Mouse (Mus musculus): ENCODE measurements around the gene Cpsf6. TPM values are rescaled to one million over a fixed set of nuclear protein-coding genes. Genes with fewer than 3 reads are reported as not detected.
A peak's percentile ranks its signal among the peaks of the same experiment; 100 is the strongest.

The Cpsf6 gene
- total RNA-seq, 1 experiment from 2014 or later, result 76.0 TPM

DNA sequence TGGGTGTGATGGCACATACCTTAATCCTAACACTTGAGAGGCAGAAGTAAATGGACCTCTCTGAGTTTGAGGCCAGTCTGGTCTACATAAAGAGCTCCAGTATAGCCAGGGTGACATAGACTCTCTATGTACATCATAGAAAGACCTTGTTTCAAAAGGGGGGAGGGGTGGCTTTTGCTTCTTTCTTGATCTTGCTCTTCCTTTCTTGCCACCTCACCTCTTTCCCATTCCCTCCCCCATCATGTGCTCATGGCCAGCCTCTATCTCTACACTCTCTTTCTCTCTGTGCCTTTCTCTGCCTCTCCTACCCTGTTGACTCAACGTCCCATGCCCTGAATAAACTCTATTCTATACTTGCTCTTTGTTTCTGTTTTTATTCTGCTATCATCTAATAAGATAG is 6.4 kb upstream of the Cpsf6 start:
- no peak for DNase-seq

DNA sequence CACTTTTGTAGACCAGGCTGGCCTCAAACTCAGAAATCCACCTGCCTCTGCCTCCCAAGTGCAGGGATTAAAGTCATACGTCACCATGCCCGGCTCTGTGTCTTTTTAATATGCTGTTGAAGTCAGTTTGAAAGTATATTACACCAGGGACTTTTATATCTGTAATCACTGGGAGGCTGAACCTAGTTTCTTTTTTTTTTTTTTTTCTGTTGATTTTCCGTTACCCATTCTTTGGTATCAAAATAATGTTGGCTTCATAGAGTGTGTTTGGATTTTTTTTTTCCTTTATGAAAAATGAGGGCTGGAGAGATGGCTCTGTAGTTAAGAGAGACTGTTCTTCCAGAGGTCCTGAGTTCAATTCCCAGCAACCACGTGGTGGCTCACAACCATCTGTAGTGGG is 5.6 kb upstream of the Cpsf6 start:
- no peak for DNase-seq

DNA sequence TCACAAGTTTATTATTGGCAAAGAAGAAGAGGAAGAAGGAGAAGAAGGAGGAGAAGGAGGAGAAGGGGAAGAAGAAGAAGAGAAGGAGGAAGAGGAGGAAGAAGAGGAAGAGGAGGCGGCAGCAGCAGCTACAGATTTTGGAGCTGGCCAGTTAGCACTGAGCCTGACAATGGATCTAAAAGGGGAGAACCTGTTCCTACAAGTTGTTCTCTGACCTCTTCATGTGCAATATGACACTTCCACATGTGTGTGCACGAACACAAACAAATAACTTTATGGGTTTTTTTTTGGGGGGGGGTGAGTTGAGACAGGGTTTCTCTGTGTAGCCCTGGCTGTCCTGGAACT is 5.2 kb upstream of the Cpsf6 start:
- no peak for DNase-seq

DNA sequence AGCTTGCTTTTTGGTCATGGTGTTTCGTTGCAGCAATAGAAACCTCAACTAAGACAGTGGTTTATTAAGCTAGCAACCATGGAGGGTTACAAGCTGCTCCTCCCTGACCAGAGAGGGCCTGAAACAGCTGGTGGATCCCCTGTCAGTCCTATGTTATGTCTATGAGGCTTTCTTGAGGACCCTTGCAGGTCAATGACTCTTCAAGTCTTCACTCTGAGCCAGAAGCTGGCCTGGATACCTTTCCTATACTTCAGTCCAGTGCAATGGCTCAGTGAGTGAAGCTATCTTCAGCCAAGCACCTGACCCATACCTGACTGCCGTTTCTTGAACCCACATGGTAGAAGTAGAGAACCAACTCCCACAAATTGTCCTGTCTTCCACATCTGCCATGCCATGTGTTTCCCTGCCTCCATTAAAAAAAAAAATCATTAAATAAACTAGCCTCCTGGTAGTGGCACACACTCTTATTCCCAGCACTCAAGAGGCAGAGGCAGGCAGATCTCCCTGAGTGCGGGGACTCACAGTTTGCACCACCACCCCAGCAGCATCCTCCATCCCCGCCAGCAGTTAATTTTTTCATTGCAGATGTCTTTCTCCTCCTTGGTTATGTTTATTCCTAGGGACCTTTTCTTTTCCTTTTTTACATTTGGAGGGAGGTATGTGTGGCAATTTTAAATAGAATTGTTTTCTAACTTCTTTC is 4.7 kb upstream of the Cpsf6 start:
- no peak for DNase-seq

DNA sequence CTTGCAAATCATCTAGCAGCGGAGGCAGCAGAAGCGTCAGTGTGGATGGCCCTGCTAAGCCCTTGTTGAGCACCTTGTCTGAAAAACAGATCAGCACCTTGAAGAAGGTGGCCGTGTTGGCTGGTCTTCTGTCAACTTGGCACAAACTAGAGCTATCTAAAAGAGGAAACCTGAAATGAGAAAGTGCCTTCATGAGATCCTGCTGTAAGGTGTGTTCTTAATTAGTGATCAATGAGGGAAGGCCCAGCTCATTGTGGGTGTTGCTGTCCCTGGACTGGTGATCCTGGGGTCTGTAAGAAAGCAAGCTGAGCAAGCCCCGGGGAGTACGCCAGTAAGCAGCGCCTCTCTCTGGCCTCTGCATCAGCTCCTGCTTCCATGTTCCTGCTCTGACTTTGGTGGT is 4.1 kb upstream of the Cpsf6 start:
- no peak for DNase-seq

DNA sequence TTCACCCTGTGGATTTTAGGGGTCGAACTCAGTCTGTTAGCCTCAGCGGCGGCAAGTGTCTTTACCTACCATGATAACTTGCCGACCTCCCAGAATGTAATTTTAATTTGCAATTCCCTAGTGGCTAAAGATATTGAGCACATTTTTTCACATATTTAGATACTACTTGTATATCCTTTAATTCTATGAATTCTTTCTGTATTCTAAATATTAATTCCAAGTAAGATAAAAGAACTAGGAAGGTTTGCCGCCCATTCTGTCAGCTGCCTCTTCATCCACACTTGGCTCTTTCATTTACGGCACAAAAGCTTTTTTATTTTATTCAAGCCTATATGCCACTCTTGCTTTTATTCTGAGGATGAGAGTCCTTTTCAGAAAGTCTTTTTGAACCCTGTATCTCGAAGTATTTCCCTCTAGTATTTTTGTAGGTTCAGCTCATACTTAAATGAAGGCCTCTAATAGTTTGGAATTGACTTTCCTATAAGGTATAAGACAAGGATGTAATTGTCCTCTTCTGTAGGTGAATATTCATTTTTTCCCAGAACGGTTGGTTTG is 3.3 kb upstream of the Cpsf6 start:
- no peak for DNase-seq

DNA sequence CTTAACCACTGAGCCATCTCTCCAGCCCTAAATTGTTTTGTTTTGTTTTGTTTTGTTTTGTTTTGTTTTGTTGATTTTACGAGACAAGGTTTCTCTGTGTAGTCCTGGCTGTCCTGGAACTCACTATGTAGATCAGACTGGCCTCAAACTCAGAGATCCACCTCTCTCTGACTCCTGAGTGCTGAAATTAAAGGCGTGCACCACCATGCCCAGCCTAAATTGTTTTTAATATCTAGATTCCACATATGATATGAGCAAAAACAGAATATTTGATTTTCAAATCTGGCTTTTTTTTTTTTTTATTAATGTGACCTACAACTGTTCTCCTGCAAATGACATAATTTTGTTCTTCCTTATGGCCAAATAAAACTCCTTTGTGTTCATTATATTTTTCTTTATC is 2.3 kb upstream of the Cpsf6 start:
- DNase-seq, result no peak

DNA sequence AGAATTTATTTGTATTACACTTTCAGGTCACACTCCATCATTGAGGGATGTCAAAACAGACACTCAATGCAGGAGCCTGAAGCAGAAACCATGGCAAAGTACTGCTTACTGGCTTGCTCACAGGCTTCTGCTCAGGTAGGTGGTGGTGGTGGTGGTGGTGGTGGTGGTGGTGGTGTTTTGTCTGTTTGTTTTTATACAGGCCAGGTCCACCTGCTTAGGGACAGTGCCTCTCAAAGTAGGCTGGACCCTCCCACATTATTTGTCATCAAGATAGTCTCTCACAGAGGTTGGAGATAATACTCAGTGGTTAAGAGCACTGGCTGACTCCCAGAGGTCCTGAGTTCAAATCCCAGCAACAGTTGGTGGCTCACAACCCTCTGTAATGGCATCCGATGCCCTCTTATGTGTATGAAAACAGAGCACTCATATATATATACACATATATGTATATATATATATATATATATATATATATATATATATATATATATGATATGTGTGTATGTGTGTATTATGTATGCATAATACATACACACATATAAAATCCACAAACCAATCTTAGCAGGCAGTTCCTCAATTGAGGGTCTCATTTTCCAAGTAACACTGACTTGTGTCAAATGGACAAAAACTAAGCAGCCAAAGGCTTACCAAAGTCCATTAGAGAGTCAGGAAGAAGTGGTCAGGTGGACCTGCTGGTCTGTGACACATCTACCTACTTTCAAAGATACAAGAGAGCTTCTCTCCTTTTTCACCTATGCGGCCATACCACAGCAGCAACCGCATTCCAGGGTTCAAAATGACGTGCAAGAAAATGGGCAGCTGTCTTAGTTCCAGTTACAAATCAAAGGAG is 1.1 kb upstream of the Cpsf6 start:
- no peak for DNase-seq

DNA sequence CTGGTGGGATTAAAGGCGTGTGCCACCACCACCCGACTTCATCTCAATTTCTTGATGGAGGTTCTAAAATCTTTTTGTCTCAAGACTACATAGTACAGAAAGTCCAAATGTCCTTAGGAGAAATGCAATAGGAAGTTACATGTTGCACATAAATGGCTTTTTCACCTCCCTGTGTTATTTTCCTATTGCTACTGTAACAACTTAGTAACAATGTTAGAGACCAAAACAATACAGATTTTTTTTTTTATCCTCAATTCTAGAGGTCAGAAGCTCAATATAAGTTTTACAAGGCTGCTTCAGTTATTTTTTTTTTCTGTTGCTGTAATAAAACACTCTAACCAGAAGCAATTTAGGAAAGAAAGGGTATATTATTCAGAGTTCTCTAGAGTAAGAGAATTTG is 374 bp downstream of the Cpsf6 start:
- DNase-seq, result no peak

DNA sequence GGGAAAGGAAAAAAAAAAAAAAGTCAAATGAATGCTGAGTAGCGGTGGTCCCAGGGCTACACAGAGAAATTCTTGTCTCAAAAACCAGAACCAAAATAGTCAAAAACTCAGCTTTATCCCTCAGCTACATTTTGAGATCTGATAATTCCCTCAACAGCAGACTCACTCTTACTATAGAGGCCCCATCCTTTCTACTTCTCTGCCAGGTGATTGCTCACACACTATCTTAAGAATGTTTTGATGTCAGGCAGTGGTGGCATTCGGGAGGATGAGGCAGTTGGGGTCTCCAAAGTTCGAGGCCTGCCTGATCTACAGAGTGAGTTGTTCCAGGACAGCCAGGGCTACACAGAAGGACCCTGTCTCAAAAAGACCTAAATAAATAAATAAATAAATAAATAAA is 1.2 kb downstream of the Cpsf6 start:
- DNase-seq, result no peak

DNA sequence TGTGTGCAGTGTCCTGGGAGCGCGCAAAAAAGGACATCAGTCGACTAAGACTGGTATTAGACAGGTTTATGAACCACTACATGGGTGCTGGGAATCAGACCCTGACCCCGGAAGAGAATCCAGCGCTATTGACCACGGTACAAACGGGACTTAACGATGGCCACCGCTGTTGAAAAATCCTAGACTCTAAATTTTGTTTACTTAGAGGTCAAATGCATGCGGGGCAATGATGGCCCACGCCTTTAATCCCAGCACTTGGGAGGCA is 1.6 kb downstream of the Cpsf6 start:
- no peak for DNase-seq

DNA sequence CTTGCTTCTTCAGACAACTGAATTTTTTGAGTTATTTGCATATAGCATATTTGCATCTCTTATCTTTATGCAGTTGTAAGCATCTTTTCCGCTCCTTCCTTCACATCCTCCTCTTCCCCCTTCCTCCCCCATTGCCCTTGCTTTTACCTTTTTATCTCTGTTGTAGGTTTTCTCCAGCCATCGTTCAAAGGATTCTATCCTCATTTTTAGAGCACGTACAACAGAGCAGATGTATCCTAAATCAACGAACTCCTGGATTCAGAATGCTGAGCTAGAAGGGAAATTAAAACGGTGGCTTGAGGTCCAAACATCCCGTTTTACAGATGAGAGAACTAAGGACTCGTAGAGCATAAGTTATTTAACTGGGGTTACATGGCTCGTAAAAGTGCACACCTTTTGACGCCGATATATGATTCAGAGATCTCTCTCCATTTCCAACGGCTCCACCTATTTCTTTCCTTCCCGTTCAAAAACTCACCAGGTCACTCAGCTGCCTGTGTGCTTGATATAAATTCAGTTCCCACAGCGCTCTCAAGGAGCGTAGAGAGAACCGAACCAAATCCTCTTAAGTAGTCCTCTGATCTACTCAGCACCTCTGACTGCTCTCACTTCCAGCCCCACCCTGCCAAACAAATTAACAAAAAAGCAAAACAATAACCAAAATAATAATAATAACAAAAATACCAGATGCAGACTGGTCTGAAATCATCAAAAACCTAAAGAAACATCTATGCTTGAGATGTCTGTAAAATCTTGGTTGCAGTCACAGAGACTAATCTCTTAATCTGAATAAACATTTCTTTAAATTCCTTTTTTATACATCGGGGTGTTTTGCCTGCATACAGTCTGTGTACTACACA is 2.2 kb downstream of the Cpsf6 start:
- no peak for DNase-seq

DNA sequence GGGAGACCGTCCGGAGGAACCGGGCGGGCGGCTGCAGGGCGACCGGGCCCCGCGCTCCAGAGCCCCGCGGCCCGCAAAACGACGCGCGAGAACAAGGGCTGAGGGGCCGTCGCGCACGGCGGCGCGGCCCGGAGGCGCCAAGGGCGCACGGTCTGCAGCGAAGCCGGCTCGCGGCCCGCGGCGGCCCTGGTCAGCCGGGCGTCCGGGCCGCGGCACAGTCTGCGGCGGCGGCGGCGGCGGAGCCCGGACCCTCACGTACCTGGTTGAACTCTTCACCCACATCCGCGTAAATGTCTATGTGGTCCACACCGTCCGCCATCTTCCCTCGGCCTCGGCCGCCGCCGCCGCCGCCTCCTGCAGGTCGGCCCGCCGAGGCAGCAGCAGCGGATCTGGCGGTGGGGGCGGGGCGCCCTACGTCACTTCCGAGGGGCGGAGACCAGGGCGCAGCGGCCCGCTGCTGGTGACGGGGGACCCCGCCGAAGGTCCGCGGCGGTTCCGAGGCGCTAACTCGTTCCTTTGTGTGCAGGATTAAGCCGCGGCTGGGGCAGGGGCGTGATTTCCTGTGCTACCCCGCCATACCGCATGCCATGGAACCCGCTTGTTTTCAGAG is 3.1 kb downstream of the Cpsf6 start:
- DNase-seq, result peak; percentile 99

DNA sequence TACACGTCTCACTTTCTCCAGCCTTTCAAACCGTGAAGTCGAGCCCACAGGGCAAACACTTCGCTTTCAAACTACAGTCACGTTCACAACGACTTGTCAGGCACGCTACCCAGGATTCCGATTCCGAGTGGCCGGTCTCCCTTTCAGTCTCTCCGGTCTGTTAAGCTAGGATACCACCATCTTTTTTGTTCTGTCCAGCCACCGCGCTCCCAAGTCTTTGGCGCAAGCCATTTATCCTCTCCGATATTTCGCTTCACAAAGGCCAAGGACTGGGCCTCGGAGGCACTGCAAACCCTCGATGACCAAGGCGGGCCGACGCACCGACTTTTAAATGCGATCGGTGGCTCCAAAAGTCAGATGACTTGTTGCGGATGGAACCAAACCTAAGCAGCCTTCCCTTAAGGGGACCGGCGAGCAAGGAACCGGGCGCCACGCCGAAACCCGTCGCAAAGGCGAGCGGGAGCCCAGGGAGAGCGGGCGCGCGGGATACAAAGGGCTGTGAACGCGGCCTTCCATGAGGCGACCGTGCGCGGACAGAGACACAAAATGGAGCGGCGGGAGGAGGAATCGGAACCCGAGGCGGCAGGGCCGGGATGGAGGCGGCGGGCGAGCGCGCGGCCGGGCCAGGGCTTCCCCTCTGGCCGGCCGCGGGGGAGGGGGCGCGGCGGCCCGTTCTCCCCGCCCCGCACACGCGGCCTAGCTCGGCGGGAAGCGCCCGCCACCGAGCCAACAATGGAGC is 3.8 kb downstream of the Cpsf6 start:
- DNase-seq, result peak; percentile 76

DNA sequence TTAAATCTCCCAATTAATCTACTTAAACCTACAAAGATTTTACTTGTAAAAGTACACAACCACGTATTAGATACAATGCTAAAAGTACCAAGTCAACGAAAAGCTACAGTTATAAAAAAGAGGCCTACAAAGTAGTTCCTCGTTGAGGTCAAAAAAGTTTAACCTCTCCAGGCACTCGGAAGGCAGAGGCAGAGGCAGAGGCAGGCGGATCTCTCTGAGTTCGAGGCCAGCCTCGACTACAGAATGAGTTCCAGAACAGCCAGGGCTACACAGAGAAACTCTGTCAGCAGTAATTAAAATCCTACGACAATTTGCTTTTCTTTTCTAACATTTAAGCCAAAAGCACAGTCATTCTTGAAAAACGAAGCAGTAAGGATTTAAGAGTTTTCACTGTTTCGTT is 4.7 kb downstream of the Cpsf6 start:
- DNase-seq, result no peak

DNA sequence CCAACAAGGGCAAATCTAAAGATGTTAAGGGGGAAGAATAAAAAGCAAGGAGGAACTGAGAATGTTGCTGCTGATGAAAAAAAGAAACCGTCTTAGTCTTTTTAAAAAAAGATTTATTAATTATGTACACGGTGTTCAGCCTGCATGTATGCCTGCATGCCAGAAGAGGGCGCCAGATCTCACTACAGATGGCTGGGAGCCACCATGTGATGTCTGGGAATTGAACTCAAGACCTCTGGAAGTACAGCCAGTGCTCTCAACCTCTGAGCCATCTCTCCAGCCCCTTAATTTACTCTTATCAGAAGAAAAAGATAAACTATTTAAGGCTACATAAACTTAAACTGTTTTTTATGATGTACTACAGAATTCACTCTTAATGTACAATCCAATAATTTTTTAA is 16.7 kb downstream of the Cpsf6 start:
- DNase-seq, result peak; percentile 84

DNA sequence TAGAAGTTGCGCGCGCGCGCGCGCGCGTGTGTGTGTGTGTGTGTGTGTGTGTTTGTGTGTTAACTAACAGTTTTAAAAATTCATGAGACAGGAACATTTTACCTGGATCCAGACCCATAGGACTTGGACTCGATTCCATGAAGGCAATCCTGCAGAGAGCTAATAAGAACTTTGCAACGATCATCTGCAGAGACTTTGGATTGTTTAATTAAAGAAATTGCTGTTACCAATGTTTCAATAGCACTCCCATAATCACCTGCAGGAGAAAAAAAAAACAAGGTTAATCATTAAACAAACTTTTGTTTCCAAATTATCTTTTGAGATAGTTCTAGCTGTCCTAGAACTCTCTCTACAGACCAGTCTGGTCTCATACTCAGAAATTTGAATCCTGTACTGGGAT is 20.9 kb downstream of the Cpsf6 start:
- DNase-seq, result no peak

DNA sequence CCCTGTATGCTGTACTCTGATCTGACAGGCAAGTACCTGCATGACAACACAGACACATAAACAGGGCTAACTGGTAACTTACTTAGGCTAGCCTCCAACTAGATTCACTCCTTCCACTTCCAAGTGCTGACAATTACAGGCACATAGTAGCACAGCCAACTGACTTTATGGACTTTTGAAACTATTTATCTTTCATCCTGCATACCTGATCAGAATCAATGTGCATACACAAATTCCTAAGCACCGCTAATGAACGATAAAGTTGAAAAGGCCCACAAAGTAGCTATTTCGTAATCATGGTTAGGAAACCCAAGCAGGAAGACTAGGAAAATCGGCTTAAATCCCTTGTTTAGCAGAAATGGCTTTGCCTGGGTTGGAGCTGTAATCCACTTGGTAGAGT is 36.8 kb downstream of the Cpsf6 start:
- DNase-seq, result no peak

DNA sequence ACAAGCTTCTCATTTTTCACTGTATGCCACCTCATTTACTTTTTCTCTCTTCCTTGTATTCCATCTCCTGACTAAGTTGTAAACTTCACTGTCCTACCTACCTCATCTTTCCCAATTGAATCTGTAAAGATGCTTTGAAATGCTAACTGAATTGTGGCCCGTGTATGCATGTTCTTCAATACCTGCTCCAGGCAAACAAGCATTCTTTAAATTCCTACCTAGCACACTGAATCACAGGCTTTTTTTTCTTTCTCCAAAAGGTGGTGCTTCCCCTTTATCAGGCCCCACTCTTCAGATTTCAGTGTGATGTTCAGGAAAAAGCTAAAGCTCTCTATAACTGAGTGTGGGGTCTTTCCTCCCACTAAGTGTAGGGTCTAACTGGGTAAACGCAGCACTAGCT is 37.4 kb downstream of the Cpsf6 start:
- DNase-seq, result no peak

DNA sequence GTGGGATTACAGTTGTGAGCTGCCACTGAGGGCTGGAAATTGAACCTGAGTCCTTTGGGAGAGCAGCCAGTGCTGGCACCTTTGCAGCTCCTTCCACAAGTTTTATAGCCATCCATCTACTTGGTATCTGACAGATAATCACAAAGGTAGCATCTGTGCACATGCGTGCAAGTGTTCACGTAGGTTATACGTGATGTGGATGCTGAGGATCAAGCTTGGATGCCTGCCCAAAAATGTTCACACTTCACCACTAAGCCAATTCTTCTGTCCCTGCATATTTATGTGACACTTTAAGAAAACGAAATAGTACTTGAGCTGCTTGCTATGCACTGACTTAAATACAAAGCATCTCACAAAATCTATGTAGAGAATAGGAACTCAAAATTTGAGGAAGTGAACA is 38.8 kb downstream of the Cpsf6 start:
- no peak for DNase-seq

DNA sequence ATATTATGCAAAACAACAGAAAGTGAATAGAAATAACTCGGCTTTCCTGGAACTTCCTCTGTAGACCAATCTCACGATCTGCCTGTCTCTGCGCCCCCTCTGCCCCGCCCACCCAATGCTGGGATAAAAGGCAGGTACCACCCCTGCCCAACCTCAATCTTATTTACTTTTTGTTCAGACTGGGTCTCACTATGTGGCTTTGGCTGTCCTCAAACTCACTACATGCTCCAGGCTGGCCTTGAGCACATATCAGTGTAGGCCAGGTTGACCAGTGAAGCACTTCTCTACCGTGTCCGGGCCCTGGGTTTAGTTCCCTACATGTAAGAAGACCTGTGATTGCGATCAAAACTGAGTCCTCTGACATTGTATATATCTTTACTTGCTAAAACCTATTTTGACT is 40.6 kb downstream of the Cpsf6 start:
- no peak for DNase-seq

DNA sequence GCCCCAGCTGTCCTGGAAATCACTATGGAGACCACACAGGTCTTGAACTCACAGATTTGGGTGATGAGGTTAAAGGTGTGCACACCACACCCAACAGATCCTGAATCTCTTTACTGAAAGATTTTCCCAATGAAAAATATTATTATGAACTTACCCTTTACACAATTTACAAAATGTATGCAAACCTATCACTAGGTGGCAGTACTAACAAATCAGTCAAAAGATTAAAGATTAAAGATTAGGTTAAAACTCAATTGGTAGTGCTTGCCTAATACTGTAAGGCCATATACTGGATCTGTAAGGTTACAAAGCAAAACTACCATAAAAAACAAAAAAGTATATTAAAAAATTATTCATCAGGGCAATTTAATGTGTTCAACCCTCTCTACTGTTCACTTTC is 41.9 kb downstream of the Cpsf6 start:
- DNase-seq, result no peak
